Comparison of ENCODE assay signal across 9 mouse cellular contexts in genomic region chr7:81109717-81110651, GRCm38 (mm10). TPM values are rescaled to one million over a fixed set of nuclear protein-coding genes. Genes with fewer than 3 reads are reported as not detected.
DNase-seq lines count a peak whose midpoint lies in the region; ATAC-seq and TF ChIP-seq lines count a peak whose summit lies in the region.
"Had no signal": no experiment of that assay in that cellular context is flagged by ENCODE, and none has a peak within 500 bp of the region (broad histone marks: within the 10 kb centered on the region; RNA-seq: fewer than 3 reads in every experiment).

No protein-coding gene starts in this region.

- no peaks in the 10 kb centered on the region for H3K27me3 ChIP-seq in lung, embryonic 14.5 days (ENCODE audit: insufficient read depth, low read length)

- peak overlapping the region; percentile 28; the same call in 1 of the 2 replicates for H3K27ac ChIP-seq in layer of hippocampus, adult 2 months
- peak overlapping the region; percentile 34; the same call in 1 of the 2 replicates for H3K27ac ChIP-seq in lung, embryonic 14.5 days (ENCODE audit: low read depth)

- DNase-seq in layer of hippocampus, adult 2 months (ENCODE audit: low spot score in 2 of 2) = no peak
- no peak for DNase-seq in layer of hippocampus, postnatal 36 days
- DNase-seq in brain, embryonic 14.5 days (ENCODE audit: low read depth) = peak; percentile 13
- peak; percentile 92 to 95 for DNase-seq in heart, adult 9 months (ENCODE audit: low spot score in 2 of 2)
- peak; percentile 38 for DNase-seq in lung, embryonic 14.5 days
- DNase-seq in thymus, postnatal 4 days = no peak
- no peak for DNase-seq in left cerebral cortex, adult 11 months (ENCODE audit: low spot score)

- H3K9me3 ChIP-seq in lung, embryonic 14.5 days (ENCODE audit: low read depth, low read length) = no peaks in the 10 kb centered on the region

- no peak overlapping the region for H3K9ac ChIP-seq in lung, embryonic 14.5 days

- H3K4me3 ChIP-seq in layer of hippocampus, adult 2 months = no peak overlapping the region
- H3K4me3 ChIP-seq in lung, embryonic 14.5 days (ENCODE audit: low read depth, low read length) = no peak overlapping the region

- no peak overlapping the region for H3K4me2 ChIP-seq in lung, embryonic 14.5 days

- WGBS in lung, embryonic 14.5 days = 55% methylated on average over 9 of the region's 9 CpGs

- peak; percentile 44; the same call in 1 of the 2 replicates for ATAC-seq in lung, embryonic 14.5 days (ENCODE audit: insufficient read depth)
- no peak for ATAC-seq in frontal cortex, adult (ENCODE audit: low TSS enrichment)

- TF ChIP-seq POLR2A in brain, embryonic 14.5 days (IDR thresholded peaks at IDR 0.05; ENCODE audit: borderline replicate concordance, extremely low read depth, insufficient read depth, insufficient read length, poor library complexity, severe bottlenecking) = no peak

- H3K36me3 ChIP-seq in lung, embryonic 14.5 days (ENCODE audit: insufficient read depth) = no peaks in the 10 kb centered on the region

- no peak for TF ChIP-seq CTCF in layer of hippocampus, adult 2 months (conservative IDR thresholded peaks at IDR 0.05)
- no peak for TF ChIP-seq CTCF in brain, embryonic 14.5 days (IDR thresholded peaks at IDR 0.05; ENCODE audit: borderline replicate concordance, extremely low read depth, insufficient read depth, insufficient read length)
- no peak for TF ChIP-seq CTCF in lung, embryonic 14.5 days (IDR thresholded peaks at IDR 0.05; ENCODE audit: low read depth)

- no peaks in the 10 kb centered on the region for H3K4me1 ChIP-seq in lung, embryonic 14.5 days (ENCODE audit: insufficient read depth)

RNA-seq across cellular contexts. Expression of gene Slc28a1, which starts 4.6 kb away (rescaled TPM):
- total RNA-seq in layer of hippocampus, adult 2 months (2021) = not detected
- total RNA-seq in layer of hippocampus, postnatal 36 days (2021) = not detected
- 0.03 TPM in 2 replicates for polyA plus RNA-seq in brain, embryonic 14.5 days (2012; rRNA removed)
- not detected in 2 replicates for polyA plus RNA-seq in lung, embryonic 14.5 days (2014; fragmentation: Nextera tagmentation; extraction: Ambion mirVana)
- total RNA-seq: MEL had no signal

RNA-seq across cellular contexts. Expression of gene Alpk3, which starts 52.6 kb away (rescaled TPM):
- under 1 TPM; 0.64 to 0.67 TPM for total RNA-seq in layer of hippocampus, adult 2 months (2021)
- under 1 TPM; 0.46 to 0.62 TPM for total RNA-seq in layer of hippocampus, postnatal 36 days (2021)
- polyA plus RNA-seq in brain, embryonic 14.5 days (2012; rRNA removed) = 0.06 and 0.16 TPM in 2 replicates
- 0.63 and 0.85 TPM in 2 replicates for polyA plus RNA-seq in lung, embryonic 14.5 days (2014; fragmentation: Nextera tagmentation; extraction: Ambion mirVana)

Comparison
In these comparisons a context has a peak if more than half of its experiments do, and no peak if none do; other contexts are left out.
1. DNase-seq: peak in brain, embryonic 14.5 days (single experiment), heart, adult 9 months (2 of 2) and lung, embryonic 14.5 days (single experiment); none in layer of hippocampus, adult 2 months (0 of 2), layer of hippocampus, postnatal 36 days (0 of 2), thymus, postnatal 4 days (single experiment) and left cerebral cortex, adult 11 months (single experiment).